Mouse (Mus musculus) cerebellum, adult 2 months (tissue): Measurements from ENCODE around the gene Tns2.

ENCODE experiments used
- CTCF ChIP-seq: fragments of 200-500 bp; IDR thresholded peaks from 2 replicates; pipeline ENCODE4 v1.5.1; 2011; ENCODE audit warnings: low read depth, mild to moderate bottlenecking, control low read depth, low read length, moderate library complexity, borderline replicate concordance; ENCODE audit not compliant: insufficient read depth
- POLR2A ChIP-seq: fragments of 200-500 bp; IDR thresholded peaks from 2 replicates; pipeline ENCODE4 v1.6.1; 2011; ENCODE audit warnings: low read length, control low read depth, borderline replicate concordance; ENCODE audit not compliant: insufficient read depth

DNA sequence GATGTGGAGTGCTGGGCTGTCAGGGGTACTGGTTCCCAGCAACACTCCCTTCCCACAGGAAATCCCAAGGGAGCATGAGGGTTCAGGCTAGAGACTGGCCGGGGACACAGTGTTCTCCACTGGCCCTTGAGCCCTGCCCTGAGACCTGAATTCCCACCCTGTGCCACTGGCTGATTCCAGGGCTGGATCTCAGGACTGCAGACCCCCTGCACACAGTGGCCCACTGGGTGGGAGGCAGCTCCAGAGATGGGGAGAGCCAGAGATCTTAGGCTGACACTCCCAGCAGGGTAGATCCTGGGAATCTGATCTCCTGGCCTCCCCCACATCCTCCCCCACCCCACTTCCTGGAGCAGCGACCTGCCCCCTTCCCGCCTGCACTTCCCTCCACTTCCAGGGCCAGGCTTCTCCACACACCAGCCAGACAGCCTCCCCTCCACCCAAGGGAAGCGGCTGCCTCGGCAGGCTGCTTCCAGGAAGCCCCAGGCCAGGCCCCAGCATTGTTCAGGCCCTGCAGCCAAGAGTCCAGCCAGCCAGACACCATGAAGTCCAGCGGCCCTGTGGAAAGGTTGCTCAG is 2.4 kb downstream of the Tns2 start:
- no peak for TF ChIP-seq CTCF
- no peak for TF ChIP-seq POLR2A
